Mouse (Mus musculus): ENCODE measurements around the gene Dcaf6. TPM values are rescaled to one million over a fixed set of nuclear protein-coding genes. Genes with fewer than 3 reads are reported as not detected.

The Dcaf6 gene
- polyA plus RNA-seq, 1 experiment, result 43.2 TPM

DNA sequence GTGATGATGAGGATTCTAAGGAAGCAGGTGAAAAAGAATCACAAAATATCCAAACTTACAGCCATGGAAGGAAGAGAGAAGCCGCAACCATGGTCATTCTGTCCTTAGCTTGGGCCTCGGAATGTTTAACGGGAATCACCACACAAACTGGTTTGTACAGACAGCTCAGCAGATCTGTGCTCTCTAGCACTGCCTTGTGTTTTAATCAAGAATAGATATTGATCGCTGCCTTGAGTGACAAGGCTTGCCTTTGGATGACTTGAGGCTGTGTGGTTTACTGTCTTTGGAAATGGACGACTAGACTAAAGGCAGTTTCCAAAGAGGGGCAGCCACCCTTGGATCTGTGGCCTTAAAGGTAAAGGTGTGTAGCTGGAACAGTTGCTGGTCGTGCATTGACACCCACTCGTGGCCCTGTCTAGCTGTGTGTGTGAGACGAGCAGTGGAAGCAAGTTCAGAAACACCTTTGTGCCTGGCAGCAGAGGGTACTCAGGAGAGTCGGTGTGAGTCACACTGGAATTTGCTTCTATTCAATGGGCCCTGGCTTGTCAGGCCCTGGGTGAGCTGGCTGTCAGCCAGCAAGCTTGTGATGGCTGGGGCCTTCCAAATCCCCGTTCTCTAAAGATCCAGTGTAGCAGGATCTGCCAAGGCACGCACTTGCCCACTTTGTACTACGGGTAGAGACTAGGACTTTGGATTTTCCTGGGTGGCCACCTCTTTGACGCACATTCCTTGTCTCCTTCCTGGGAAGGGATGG is 157.6 kb downstream of the Dcaf6 start:
- Histone ChIP-seq H3K4me3 (ENCODE audit: insufficient read depth, low read length) (no peak overlapping the region), H3K4me1 (ENCODE audit: control insufficient read depth, insufficient read depth, low read length) (peaks cover 11% of the 10 kb centered on the region), H3K27ac (ENCODE audit: insufficient read depth, low read length) (no peak overlapping the region)
- TF ChIP-seq CTCF (IDR thresholded peaks at IDR 0.05; ENCODE audit: borderline replicate concordance, insufficient read depth, low read length) (no peak), POLR2A (IDR thresholded peaks at IDR 0.05; ENCODE audit: low read depth, low read length) (no peak)

DNA sequence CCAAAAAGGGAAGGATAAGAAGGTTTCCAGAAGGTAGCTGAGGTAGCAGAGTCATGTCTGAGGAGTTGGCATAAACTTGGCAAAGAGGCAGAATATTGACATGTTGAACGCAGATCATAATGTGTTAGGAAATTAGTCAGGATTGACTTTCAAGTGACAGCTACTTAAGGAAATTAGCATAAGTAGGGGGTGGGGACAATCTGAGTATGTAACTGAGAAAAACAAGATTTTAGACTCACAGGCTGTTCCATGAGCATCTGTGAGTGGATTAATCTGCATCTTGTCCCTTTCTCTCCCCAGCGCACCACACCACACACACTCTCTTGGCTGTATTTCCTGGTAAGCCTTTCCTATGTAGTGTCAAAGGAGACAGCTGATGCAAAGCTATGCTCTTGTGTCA is 158.7 kb downstream of the Dcaf6 start:
- Histone ChIP-seq H3K4me1 (ENCODE audit: control insufficient read depth, insufficient read depth, low read length) (peaks cover 5% of the 10 kb centered on the region; the same call in 1 of the 2 replicates), H3K27ac (ENCODE audit: insufficient read depth, low read length) (no peak overlapping the region), H3K4me3 (ENCODE audit: insufficient read depth, low read length) (no peak overlapping the region)
- TF ChIP-seq CTCF (IDR thresholded peaks at IDR 0.05; ENCODE audit: borderline replicate concordance, insufficient read depth, low read length) (no peak), POLR2A (IDR thresholded peaks at IDR 0.05; ENCODE audit: low read depth, low read length) (no peak)

DNA sequence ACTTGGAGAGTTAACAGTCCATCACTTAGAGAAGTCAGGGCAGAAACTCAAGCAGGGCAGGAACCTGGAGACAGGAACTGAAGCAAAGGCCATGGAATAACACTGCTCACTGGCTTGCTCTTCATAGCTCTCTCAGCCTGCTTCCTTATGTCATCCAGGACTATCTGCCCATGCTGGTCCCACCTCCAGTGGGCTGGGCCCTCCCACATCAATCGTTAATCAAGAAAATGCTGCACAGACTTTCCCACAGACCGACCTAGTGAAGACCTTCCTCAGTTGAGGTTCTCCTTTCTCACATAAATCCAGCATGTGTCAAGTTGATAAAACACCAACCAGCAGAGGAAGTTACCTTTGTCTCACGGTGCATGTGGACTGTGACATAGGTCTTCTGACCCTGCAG is 159.2 kb downstream of the Dcaf6 start:
- TF ChIP-seq CTCF (IDR thresholded peaks at IDR 0.05; ENCODE audit: borderline replicate concordance, insufficient read depth, low read length), result no peak
- TF ChIP-seq POLR2A (IDR thresholded peaks at IDR 0.05; ENCODE audit: low read depth, low read length), result no peak
- no peak overlapping the region for H3K27ac ChIP-seq (ENCODE audit: insufficient read depth, low read length)
- H3K4me3 ChIP-seq (ENCODE audit: insufficient read depth, low read length), result no peak overlapping the region
- peaks cover 5% of the 10 kb centered on the region; the same call in 1 of the 2 replicates for H3K4me1 ChIP-seq (ENCODE audit: control insufficient read depth, insufficient read depth, low read length)

DNA sequence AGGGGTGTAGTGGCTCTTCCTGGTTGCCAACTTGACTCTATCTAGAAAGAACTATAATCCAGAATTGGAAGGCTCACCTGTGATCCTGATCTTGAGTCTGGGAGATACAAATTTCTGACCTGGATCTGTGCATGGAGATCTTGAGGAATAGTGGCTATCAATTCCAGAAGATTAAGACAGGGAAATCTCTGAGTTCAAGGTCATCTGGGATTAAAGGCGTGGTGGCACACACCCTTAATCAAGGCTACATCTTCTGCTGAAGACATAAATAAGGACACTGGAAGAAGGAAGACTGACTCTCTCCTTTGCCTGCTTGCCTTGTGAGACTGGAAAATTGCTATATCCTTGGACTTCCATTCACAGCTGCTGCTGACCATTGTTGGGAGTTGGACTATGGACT is 164.8 kb downstream of the Dcaf6 start, which contains the start of gene Gpr161:
Gpr161 (plus strand) TSS at position 301 of the 400 bp plus-strand sequence.
- Histone ChIP-seq H3K4me1 (ENCODE audit: control insufficient read depth, insufficient read depth, low read length) (no peaks in the 10 kb centered on the region), H3K4me3 (ENCODE audit: insufficient read depth, low read length) (no peak within 1 kb of the TSS), H3K27ac (ENCODE audit: insufficient read depth, low read length) (no peak within 1 kb of the TSS)
- TF ChIP-seq CTCF (IDR thresholded peaks at IDR 0.05; ENCODE audit: borderline replicate concordance, insufficient read depth, low read length) (no peak), POLR2A (IDR thresholded peaks at IDR 0.05; ENCODE audit: low read depth, low read length) (no peak)

DNA sequence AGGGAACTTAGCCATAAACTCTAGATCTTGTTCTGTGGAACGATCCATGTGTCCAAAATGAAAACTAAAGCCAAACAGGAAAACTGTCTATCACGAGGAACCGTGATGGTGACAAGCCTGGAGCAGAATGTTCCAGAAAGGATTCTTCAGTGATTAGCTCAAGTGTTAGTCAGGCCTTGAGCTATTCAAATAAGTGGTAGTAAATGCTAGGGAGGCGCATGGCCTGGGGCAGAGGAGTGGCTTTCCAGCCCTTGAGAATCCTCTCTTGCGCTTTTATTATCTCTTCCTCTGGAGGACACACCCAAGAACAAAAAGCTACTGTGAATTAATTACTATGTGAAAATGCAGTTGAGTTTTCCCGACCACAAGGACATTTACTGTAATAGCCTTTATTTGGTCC is 168.7 kb downstream of the Dcaf6 start:
- Histone ChIP-seq H3K27ac (ENCODE audit: insufficient read depth, low read length) (peak overlapping the region; percentile 68; the same call in 1 of the 2 replicates), H3K4me1 (ENCODE audit: control insufficient read depth, insufficient read depth, low read length) (no peaks in the 10 kb centered on the region), H3K4me3 (ENCODE audit: insufficient read depth, low read length) (no peak overlapping the region)
- TF ChIP-seq CTCF (IDR thresholded peaks at IDR 0.05; ENCODE audit: borderline replicate concordance, insufficient read depth, low read length) (no peak), POLR2A (IDR thresholded peaks at IDR 0.05; ENCODE audit: low read depth, low read length) (no peak)

DNA sequence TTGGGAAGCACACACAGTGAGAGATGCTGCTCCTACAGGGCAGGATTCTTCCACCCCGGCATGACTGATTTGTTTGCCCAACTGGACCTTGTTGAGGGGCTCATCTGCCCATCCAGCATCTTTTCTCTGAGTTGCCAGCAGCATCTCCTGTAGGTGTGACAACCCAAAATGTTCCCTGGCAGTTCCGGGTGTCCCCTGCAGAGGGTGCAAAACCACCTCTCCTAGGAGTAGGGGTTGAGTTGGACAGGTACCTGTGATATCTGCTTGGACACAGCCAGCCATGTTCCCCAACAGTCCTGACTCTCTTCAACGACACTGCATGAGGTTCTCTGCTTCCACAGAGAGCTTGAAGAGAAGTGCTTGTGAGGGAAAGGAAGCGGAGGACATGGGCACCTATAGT is 170.4 kb downstream of the Dcaf6 start:
- Histone ChIP-seq H3K4me1 (ENCODE audit: control insufficient read depth, insufficient read depth, low read length) (no peaks in the 10 kb centered on the region), H3K27ac (ENCODE audit: insufficient read depth, low read length) (no peak overlapping the region), H3K4me3 (ENCODE audit: insufficient read depth, low read length) (no peak overlapping the region)
- no peak for TF ChIP-seq CTCF (IDR thresholded peaks at IDR 0.05; ENCODE audit: borderline replicate concordance, insufficient read depth, low read length)
- no peak for TF ChIP-seq POLR2A (IDR thresholded peaks at IDR 0.05; ENCODE audit: low read depth, low read length)

DNA sequence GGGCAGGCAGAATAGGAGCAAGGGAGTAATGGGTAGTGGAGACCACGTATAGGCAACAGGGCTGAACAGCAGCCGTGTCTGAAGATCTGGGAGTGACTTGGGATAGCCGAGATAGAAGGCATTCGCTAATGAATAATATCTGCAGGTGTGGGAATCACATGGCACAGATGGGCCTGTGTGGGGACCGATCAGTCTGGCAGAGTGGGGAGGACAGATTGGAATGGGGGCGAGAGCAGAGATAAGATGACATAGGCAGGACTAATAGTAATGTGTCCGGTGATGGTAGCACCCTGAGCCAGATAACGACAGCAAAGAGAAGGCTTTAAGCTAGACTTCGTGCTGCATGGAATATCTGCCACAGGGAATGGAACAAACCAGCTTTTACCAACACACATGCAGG is 172.1 kb downstream of the Dcaf6 start:
- TF ChIP-seq POLR2A (IDR thresholded peaks at IDR 0.05; ENCODE audit: low read depth, low read length) (no peak), CTCF (IDR thresholded peaks at IDR 0.05; ENCODE audit: borderline replicate concordance, insufficient read depth, low read length) (no peak)
- H3K4me3 ChIP-seq (ENCODE audit: insufficient read depth, low read length), result no peak overlapping the region
- H3K4me1 ChIP-seq (ENCODE audit: control insufficient read depth, insufficient read depth, low read length), result no peaks in the 10 kb centered on the region
- no peak overlapping the region for H3K27ac ChIP-seq (ENCODE audit: insufficient read depth, low read length)

DNA sequence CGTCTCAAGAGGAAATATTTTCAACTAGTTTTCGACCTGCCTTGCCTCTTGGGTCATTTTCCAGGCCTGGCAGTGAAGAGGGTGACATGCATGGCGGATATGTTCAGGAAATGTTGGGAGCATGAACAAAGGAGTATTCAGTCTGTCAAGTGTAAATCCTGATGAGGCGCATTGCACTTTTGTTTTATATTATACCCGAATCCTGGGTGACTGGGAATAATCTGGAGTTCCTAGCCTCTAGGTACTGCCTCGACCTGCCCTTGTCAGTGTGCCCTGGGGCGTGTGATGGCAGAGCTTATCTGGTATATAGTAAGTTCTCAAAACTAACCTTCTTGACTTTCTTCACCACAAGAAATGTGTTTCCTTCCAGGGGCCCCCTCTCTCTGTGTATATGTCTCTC is 176.2 kb downstream of the Dcaf6 start:
- Histone ChIP-seq H3K27ac (ENCODE audit: insufficient read depth, low read length) (no peak overlapping the region), H3K4me3 (ENCODE audit: insufficient read depth, low read length) (no peak overlapping the region), H3K4me1 (ENCODE audit: control insufficient read depth, insufficient read depth, low read length) (peaks cover 6% of the 10 kb centered on the region; the same call in 1 of the 2 replicates)
- TF ChIP-seq POLR2A (IDR thresholded peaks at IDR 0.05; ENCODE audit: low read depth, low read length), result no peak
- no peak for TF ChIP-seq CTCF (IDR thresholded peaks at IDR 0.05; ENCODE audit: borderline replicate concordance, insufficient read depth, low read length)

DNA sequence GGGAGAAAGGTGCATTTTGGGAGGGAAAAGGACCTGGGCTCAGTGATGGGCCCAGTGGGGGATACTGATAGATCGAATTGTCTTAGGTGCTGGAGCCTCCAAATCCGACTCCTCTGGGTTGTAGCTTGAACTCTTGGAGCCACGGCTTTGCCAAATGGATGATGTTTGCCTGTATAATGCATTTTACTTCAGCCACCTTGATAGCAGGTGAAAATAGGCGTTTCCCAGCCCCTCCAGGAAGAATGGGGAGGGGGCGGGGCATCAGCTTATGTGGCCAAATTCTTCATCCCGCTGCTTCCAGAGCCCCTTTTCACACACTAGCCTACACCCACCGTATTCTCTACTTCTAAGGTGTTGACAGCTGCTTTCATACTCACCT is 177.3 kb downstream of the Dcaf6 start:
- H3K4me3 ChIP-seq (ENCODE audit: insufficient read depth, low read length), result peak overlapping the region; percentile 90; the same call in 1 of the 2 replicates
- H3K4me1 ChIP-seq (ENCODE audit: control insufficient read depth, insufficient read depth, low read length), result peaks cover 6% of the 10 kb centered on the region; the same call in 1 of the 2 replicates
- TF ChIP-seq POLR2A (IDR thresholded peaks at IDR 0.05; ENCODE audit: low read depth, low read length) (no peak), CTCF (IDR thresholded peaks at IDR 0.05; ENCODE audit: borderline replicate concordance, insufficient read depth, low read length) (no peak)
- H3K27ac ChIP-seq (ENCODE audit: insufficient read depth, low read length), result no peak overlapping the region

DNA sequence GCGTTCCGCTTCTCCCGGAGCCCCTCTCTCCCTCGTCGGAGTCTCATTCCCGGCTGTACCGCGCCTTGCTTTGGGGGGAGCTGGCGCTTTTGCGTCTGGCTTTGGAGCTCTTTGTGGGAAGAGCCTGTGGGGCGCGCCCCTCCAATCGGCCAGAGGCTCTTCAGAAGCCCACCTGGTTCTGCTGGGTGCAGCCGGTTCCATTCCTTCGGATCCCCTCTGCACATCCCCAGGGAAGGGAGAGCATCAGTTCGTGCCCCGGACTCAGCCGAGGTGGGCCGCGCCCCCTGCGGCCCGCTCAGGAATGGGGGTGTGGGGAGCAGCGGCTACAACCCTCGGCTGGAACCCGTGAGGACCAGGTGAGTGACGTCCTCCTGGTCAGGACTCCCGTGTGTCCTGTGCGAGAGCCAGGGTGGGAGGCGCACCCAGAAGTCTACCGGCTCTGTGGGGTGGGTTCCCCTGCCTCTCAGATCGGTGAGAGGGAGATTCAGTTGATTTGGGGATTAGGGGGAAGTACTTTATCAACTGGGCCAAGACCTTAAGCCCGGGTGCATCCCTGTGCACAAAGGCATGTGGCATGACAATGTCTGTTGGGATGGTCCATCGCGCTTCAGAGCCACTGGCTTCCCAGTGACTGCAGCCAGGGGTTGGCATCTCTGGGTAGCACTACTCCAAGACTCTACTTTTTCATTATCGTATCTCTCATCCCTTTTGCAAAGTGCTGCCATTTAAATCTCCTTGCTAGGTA is 177.9 kb downstream of the Dcaf6 start:
- H3K4me3 ChIP-seq (ENCODE audit: insufficient read depth, low read length), result peak overlapping the region; percentile 90
- H3K27ac ChIP-seq (ENCODE audit: insufficient read depth, low read length), result no peak overlapping the region
- TF ChIP-seq POLR2A (IDR thresholded peaks at IDR 0.05; ENCODE audit: low read depth, low read length), result no peak
- TF ChIP-seq CTCF (IDR thresholded peaks at IDR 0.05; ENCODE audit: borderline replicate concordance, insufficient read depth, low read length), result no peak
- peaks cover 6% of the 10 kb centered on the region; the same call in 1 of the 2 replicates for H3K4me1 ChIP-seq (ENCODE audit: control insufficient read depth, insufficient read depth, low read length)

Data from embryonic fibroblast, embryonic 13.5 days (primary cell).